Mouse (Mus musculus): ENCODE results near the gene Gm10282.

- TF ChIP-seq CTCF (IDR thresholded peaks at IDR 0.05; ENCODE audit: low read depth, low read length) (peak; percentile 81), POLR2A (IDR thresholded peaks at IDR 0.05; ENCODE audit: extremely low read depth, insufficient read depth, low read length) (no peak)
Measured at GRCm38 (mm10) chr8:72272361-72272760, 32.7 kb downstream of the Gm10282 start.

All from liver, adult 2 months (tissue).